Mouse (Mus musculus): ENCODE results near the gene Fbxo41. TPM values are rescaled to one million over a fixed set of nuclear protein-coding genes. Genes with fewer than 3 reads are reported as not detected.

Fbxo41 gene
- polyA plus RNA-seq, 1 experiment from 2014 or later = 2.0 TPM

GRCm38 (mm10) chr6:85445286-85445685 is 57.5 kb downstream of the Fbxo41 start:
- no peaks in the 10 kb centered on the region for H3K27me3 ChIP-seq
- H3K9me3 ChIP-seq = no peaks in the 10 kb centered on the region
- no peak for ATAC-seq (ENCODE audit: insufficient number of reproducible peaks, insufficient read depth, low FRiP score, low TSS enrichment, low read depth)
- H3K4me1 ChIP-seq (replicated peaks) = no peaks in the 10 kb centered on the region
- no peak overlapping the region for H3K4me2 ChIP-seq
- H3K36me3 ChIP-seq = peaks cover 67% of the 10 kb centered on the region
- 83% methylated on average over 5 of the region's 5 CpGs for WGBS
- H3K4me3 ChIP-seq (replicated peaks) = no peak overlapping the region
- H3K9ac ChIP-seq (replicated peaks) = 0 out of 2 replicates have a peak overlapping the region, but pooled peaks have one; percentile 9
- H3K27ac ChIP-seq = no peak overlapping the region

GRCm38 (mm10) chr6:85444266-85444965 is 58.4 kb downstream of the Fbxo41 start:
- no peak for ATAC-seq (ENCODE audit: insufficient number of reproducible peaks, insufficient read depth, low FRiP score, low TSS enrichment, low read depth)
- 87% methylated on average over 8 of the region's 8 CpGs for WGBS
- no peaks in the 10 kb centered on the region for H3K27me3 ChIP-seq
- H3K36me3 ChIP-seq = peaks cover 76% of the 10 kb centered on the region
- H3K9me3 ChIP-seq = no peaks in the 10 kb centered on the region
- H3K4me2 ChIP-seq = no peak overlapping the region
- no peak overlapping the region for H3K27ac ChIP-seq
- no peak overlapping the region for H3K9ac ChIP-seq (replicated peaks)
- no peak overlapping the region for H3K4me3 ChIP-seq (replicated peaks)
- no peaks in the 10 kb centered on the region for H3K4me1 ChIP-seq (replicated peaks)

GRCm38 (mm10) chr6:85443488-85444233 is 59.1 kb downstream of the Fbxo41 start:
- no peak for ATAC-seq (ENCODE audit: insufficient number of reproducible peaks, insufficient read depth, low FRiP score, low TSS enrichment, low read depth)
- no peak overlapping the region for H3K9ac ChIP-seq (replicated peaks)
- H3K4me3 ChIP-seq (replicated peaks) = no peak overlapping the region
- no peaks in the 10 kb centered on the region for H3K9me3 ChIP-seq
- WGBS = 87% methylated on average over 3 of the region's 3 CpGs
- no peaks in the 10 kb centered on the region for H3K4me1 ChIP-seq (replicated peaks)
- H3K36me3 ChIP-seq = peaks cover 83% of the 10 kb centered on the region
- H3K4me2 ChIP-seq = no peak overlapping the region
- H3K27ac ChIP-seq = no peak overlapping the region
- H3K27me3 ChIP-seq = no peaks in the 10 kb centered on the region

GRCm38 (mm10) chr6:85441142-85441541 is 61.7 kb downstream of the Fbxo41 start:
- WGBS = 89% methylated on average over 4 of the region's 4 CpGs
- ATAC-seq (ENCODE audit: insufficient number of reproducible peaks, insufficient read depth, low FRiP score, low TSS enrichment, low read depth) = no peak

GRCm38 (mm10) chr6:85436631-85437030 is 66.2 kb downstream of the Fbxo41 start:
- H3K4me3 ChIP-seq (replicated peaks) = no peak overlapping the region
- no peak overlapping the region for H3K27ac ChIP-seq
- no peaks in the 10 kb centered on the region for H3K9me3 ChIP-seq
- ATAC-seq (ENCODE audit: insufficient number of reproducible peaks, insufficient read depth, low FRiP score, low TSS enrichment, low read depth) = no peak
- H3K4me1 ChIP-seq (replicated peaks) = peaks cover 4% of the 10 kb centered on the region; the same call in 1 of the 2 replicates
- 88% methylated on average over 5 of the region's 6 CpGs for WGBS
- no peak overlapping the region for H3K9ac ChIP-seq (replicated peaks)
- no peaks in the 10 kb centered on the region for H3K27me3 ChIP-seq
- peaks cover 38% of the 10 kb centered on the region for H3K36me3 ChIP-seq
- no peak overlapping the region for H3K4me2 ChIP-seq

More at GRCm38 (mm10) chr6:85441142-85441541, 61.7 kb downstream of the Fbxo41 start:
- H3K9ac ChIP-seq (replicated peaks) = no peak overlapping the region
- no peaks in the 10 kb centered on the region for H3K27me3 ChIP-seq
- 0 out of 2 replicates have a peak, but pooled peaks cover 4% of the 10 kb centered on the region for H3K4me1 ChIP-seq (replicated peaks)
- no peak overlapping the region for H3K27ac ChIP-seq
- no peaks in the 10 kb centered on the region for H3K9me3 ChIP-seq
- peaks cover 82% of the 10 kb centered on the region for H3K36me3 ChIP-seq
- H3K4me3 ChIP-seq (replicated peaks) = no peak overlapping the region
- no peak overlapping the region for H3K4me2 ChIP-seq

GRCm38 (mm10) chr6:85436204-85436603 is 66.6 kb downstream of the Fbxo41 start:
- Histone ChIP-seq H3K4me3 (replicated peaks) (no peak overlapping the region), H3K36me3 (peaks cover 34% of the 10 kb centered on the region), H3K9ac (replicated peaks) (no peak overlapping the region), H3K4me1 (replicated peaks) (peaks cover 4% of the 10 kb centered on the region; the same call in 1 of the 2 replicates), H3K27ac (no peak overlapping the region), H3K9me3 (no peaks in the 10 kb centered on the region), H3K27me3 (no peaks in the 10 kb centered on the region), H3K4me2 (no peak overlapping the region)
- 85% methylated on average over 1 of the region's 1 CpGs for WGBS
- ATAC-seq (ENCODE audit: insufficient number of reproducible peaks, insufficient read depth, low FRiP score, low TSS enrichment, low read depth) = no peak

- no peaks in the 10 kb centered on the region for H3K9me3 ChIP-seq
- 83% methylated on average over 5 of the region's 5 CpGs for WGBS
- H3K4me2 ChIP-seq = no peak overlapping the region
- no peaks in the 10 kb centered on the region for H3K27me3 ChIP-seq
- peaks cover 4% of the 10 kb centered on the region; the same call in 1 of the 2 replicates for H3K4me1 ChIP-seq (replicated peaks)
- peaks cover 10% of the 10 kb centered on the region for H3K36me3 ChIP-seq
- H3K27ac ChIP-seq = no peak overlapping the region
- H3K9ac ChIP-seq (replicated peaks) = no peak overlapping the region
- no peak overlapping the region for H3K4me3 ChIP-seq (replicated peaks)
- no peak for ATAC-seq (ENCODE audit: insufficient number of reproducible peaks, insufficient read depth, low FRiP score, low TSS enrichment, low read depth)
These were observed 68.9 kb downstream of the Fbxo41 start for GRCm38 (mm10) chr6:85433865-85434264.

- Histone ChIP-seq H3K9ac (replicated peaks) (peak within 1 kb of the TSS; percentile 81), H3K27me3 (peaks cover 13% of the 10 kb centered on the region), H3K4me1 (replicated peaks) (no peaks in the 10 kb centered on the region; the same call in 1 of the 2 replicates), H3K4me2 (peak within 1 kb of the TSS; percentile 76), H3K9me3 (no peaks in the 10 kb centered on the region), H3K4me3 (replicated peaks) (peak within 1 kb of the TSS; percentile 92), H3K27ac (peak within 1 kb of the TSS; percentile 35; the same call in 1 of the 2 replicates), H3K36me3 (no peaks in the 10 kb centered on the region)
- ATAC-seq (ENCODE audit: insufficient number of reproducible peaks, insufficient read depth, low FRiP score, low TSS enrichment, low read depth) = peak; percentile 81
- under 1% methylated on average over 39 of the region's 39 CpGs for WGBS
These were observed 70.9 kb downstream of the Fbxo41 start, which contains the start of gene Smyd5 for GRCm38 (mm10) chr6:85431842-85432431. Gene Smyd5, plus strand, starts transcription at chr6:85431989.

- Histone ChIP-seq H3K4me1 (replicated peaks) (no peaks in the 10 kb centered on the region; the same call in 1 of the 2 replicates), H3K4me2 (peak overlapping the region; percentile 76), H3K27me3 (peaks cover 19% of the 10 kb centered on the region), H3K36me3 (no peaks in the 10 kb centered on the region), H3K27ac (0 out of 2 replicates have a peak overlapping the region, but pooled peaks have one; percentile 35), H3K9me3 (no peaks in the 10 kb centered on the region), H3K4me3 (replicated peaks) (peak overlapping the region; percentile 92), H3K9ac (replicated peaks) (peak overlapping the region; percentile 81)
- ATAC-seq (ENCODE audit: insufficient number of reproducible peaks, insufficient read depth, low FRiP score, low TSS enrichment, low read depth) = no peak; the same call in none of the 2 replicates
- 49% methylated on average over 8 of the region's 8 CpGs for WGBS
These were observed 71.4 kb downstream of the Fbxo41 start for GRCm38 (mm10) chr6:85431274-85431841.

GRCm38 (mm10) chr6:85423836-85424379 is 78.9 kb downstream of the Fbxo41 start, which contains the start of gene Noto:
Gene Noto, plus strand, starts transcription at chr6:85423886.
- no peak within 1 kb of the TSS; the same call in 1 of the 2 replicates for H3K4me3 ChIP-seq (replicated peaks)
- H3K9ac ChIP-seq (replicated peaks) = 0 out of 2 replicates have a peak within 1 kb of the TSS, but pooled peaks have one; percentile 12
- peaks cover 7% of the 10 kb centered on the region for H3K4me1 ChIP-seq (replicated peaks)
- H3K27ac ChIP-seq = no peak within 1 kb of the TSS
- no peaks in the 10 kb centered on the region for H3K36me3 ChIP-seq
- peak within 1 kb of the TSS; percentile 40 for H3K4me2 ChIP-seq
- WGBS = 10% methylated on average over 28 of the region's 28 CpGs
- no peak for ATAC-seq (ENCODE audit: insufficient number of reproducible peaks, insufficient read depth, low FRiP score, low TSS enrichment, low read depth)
- no peaks in the 10 kb centered on the region for H3K9me3 ChIP-seq
- peaks cover 60% of the 10 kb centered on the region for H3K27me3 ChIP-seq

Data from limb, embryonic 12.5 days (tissue).